Mouse (Mus musculus) CH12F3 (cell line): ENCODE measurements around the gene Map1lc3b.

Experiments
- in situ Hi-C: fragments of 300-500 bp; cut with MboI; formaldehyde crosslinking; loops from 2 replicates; pipeline ENCODE4 v1.14.3; 2020; ENCODE audit warnings: low sequenced_read_pairs

Map1lc3b gene

GRCm38 (mm10) chr8:121590203-121591177 lies at the start of gene Map1lc3b:
Map1lc3b (plus strand) TSS chr8:121590361.
- in situ Hi-C loops, result loop anchor here (10.0 to 25.0 kb wide), 2 partner anchors 46 to 347 kb away; partner anchors contain the start of genes 1700018B08Rik, Banp and Car5a

- in situ Hi-C loops, result loop anchor here (10.0 kb wide), 1 partner anchor 53 kb away; the partner anchor contains the start of gene Map1lc3b
These were observed 48.3 kb upstream of the Map1lc3b start for GRCm38 (mm10) chr8:121541862-121542261.

GRCm38 (mm10) chr8:121542901-121543300 lies 47.3 kb upstream of the Map1lc3b start:
- in situ Hi-C loops, result loop anchor here (10.0 kb wide), 1 partner anchor 52 kb away; the partner anchor contains the start of gene Map1lc3b

GRCm38 (mm10) chr8:121544276-121544785 lies 45.8 kb upstream of the Map1lc3b start, which contains the start of gene 1700018B08Rik:
1700018B08Rik (minus strand) TSS chr8:121544320.
- in situ Hi-C loops, result loop anchor here (10.0 kb wide), 1 partner anchor 50 kb away; the partner anchor contains the start of gene Map1lc3b

GRCm38 (mm10) chr8:121544936-121545335 lies 45.2 kb upstream of the Map1lc3b start:
- in situ Hi-C loops, result loop anchor here (10.0 kb wide), 1 partner anchor 50 kb away; the partner anchor contains the start of gene Map1lc3b

- in situ Hi-C loops, result loop anchor here (10.0 kb wide), 1 partner anchor 48 kb away; the partner anchor contains the start of gene Map1lc3b
These were observed 43.0 kb upstream of the Map1lc3b start for GRCm38 (mm10) chr8:121547132-121547531.

- in situ Hi-C loops, result no loop called here
These were observed 40.1 kb upstream of the Map1lc3b start for GRCm38 (mm10) chr8:121550056-121550455.

- in situ Hi-C loops, result no loop called here
These were observed 38.8 kb upstream of the Map1lc3b start for GRCm38 (mm10) chr8:121551065-121551985.

GRCm38 (mm10) chr8:121552506-121552905 lies 37.7 kb upstream of the Map1lc3b start:
- in situ Hi-C loops, result no loop called here

GRCm38 (mm10) chr8:121553831-121554475 lies 36.2 kb upstream of the Map1lc3b start:
- in situ Hi-C loops, result no loop called here

- in situ Hi-C loops, result no loop called here
These were observed 32.4 kb upstream of the Map1lc3b start for GRCm38 (mm10) chr8:121557746-121558145.

- in situ Hi-C loops, result no loop called here
These were observed 31.6 kb upstream of the Map1lc3b start for GRCm38 (mm10) chr8:121558538-121558937.

- in situ Hi-C loops, result no loop called here
These were observed 30.4 kb upstream of the Map1lc3b start for GRCm38 (mm10) chr8:121559801-121560200.

- in situ Hi-C loops, result no loop called here
These were observed 29.6 kb upstream of the Map1lc3b start for GRCm38 (mm10) chr8:121560432-121561100.

GRCm38 (mm10) chr8:121561636-121562345 lies 28.4 kb upstream of the Map1lc3b start:
- in situ Hi-C loops, result no loop called here

- in situ Hi-C loops, result no loop called here
These were observed 27.2 kb upstream of the Map1lc3b start for GRCm38 (mm10) chr8:121562941-121563351.

GRCm38 (mm10) chr8:121563701-121564100 lies 26.5 kb upstream of the Map1lc3b start:
- in situ Hi-C loops, result no loop called here

GRCm38 (mm10) chr8:121568321-121568720 lies 21.8 kb upstream of the Map1lc3b start:
- in situ Hi-C loops, result no loop called here

- in situ Hi-C loops, result no loop called here
These were observed 19.8 kb upstream of the Map1lc3b start for GRCm38 (mm10) chr8:121570335-121570734.
